Mouse (Mus musculus): ENCODE measurements around the gene Serpina11. TPM values are rescaled to one million over a fixed set of nuclear protein-coding genes. Genes with fewer than 3 reads are reported as not detected.
A peak's percentile ranks its signal among the peaks of the same experiment; 100 is the strongest.

Serpina11 gene
- not detected in 2 replicates for polyA plus RNA-seq (2012; rRNA removed)

GRCm38 (mm10) chr12:103989857-103990256 lies at the start of gene Serpina11:
TSS of gene Serpina11 (minus strand) at chr12:103989957.
- DNase-seq (ENCODE audit: low read depth), result no peak

DNA sequence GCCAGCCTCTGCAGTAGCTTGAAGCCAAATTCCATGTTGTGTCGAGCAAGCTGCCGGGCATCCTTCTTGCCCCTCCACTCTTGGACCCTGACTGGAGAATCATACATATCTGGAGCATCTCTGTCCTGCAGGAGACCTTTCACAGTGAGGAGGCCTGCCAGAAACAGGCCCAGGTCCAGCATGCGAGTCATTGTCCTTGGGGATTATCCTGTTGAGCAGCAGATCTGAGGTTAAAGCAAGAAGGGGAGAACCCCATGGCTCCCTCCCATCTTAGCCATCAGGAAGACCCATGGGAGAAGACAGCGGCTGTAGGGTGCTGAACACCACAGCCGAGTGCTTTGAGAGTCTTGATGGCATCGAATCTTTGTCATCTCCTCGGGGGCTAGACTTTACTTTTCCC lies 48.4 kb upstream of the Serpina11 start:
- DNase-seq (ENCODE audit: low read depth), result no peak

GRCm38 (mm10) chr12:104033752-104034151 lies 44.0 kb upstream of the Serpina11 start:
- no peak for DNase-seq (ENCODE audit: low read depth)

- no peak for DNase-seq (ENCODE audit: low read depth)
Measured at GRCm38 (mm10) chr12:104029986-104030385, 40.2 kb upstream of the Serpina11 start.

DNA sequence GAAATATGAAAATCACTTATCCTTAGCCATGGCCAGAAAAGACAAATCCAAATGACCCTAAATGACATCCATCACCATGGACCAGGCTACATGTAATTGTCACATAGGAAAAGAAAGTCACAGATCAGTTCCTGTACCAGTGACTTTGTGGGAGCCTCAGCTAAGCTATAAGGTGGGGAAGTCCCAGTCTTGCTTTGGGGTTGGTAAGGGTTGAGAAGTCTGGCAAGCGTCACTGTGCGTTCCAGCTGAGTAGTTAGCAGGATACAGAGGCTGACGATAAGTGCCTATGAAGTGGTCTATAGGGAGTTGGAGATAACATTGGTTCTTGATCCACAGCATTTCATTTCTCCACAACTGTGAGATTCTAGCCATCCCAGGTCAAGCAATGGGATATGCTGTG lies 25.5 kb upstream of the Serpina11 start:
- DNase-seq (ENCODE audit: low read depth), result no peak

DNA sequence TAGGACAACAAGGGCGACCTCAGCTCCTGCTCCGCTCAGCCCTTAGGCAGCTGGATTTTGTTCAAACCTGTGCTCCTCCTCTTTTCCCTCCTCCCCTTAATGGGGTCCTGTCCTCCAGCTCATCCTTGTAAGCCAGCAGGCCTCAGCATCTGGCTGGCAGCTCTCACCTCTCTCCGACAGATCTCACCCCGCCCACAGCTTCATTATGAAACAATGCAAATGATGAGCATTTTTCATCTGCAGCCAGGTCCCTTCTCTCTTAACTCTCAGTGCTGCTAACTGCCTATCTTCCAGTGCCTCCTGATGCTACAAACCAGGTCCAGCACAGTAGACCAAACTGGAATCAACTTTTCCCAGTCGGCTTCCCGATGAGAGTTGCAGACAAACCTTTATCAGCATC lies 23.9 kb upstream of the Serpina11 start, which contains the start of gene Serpina9:
Serpina9 (minus strand) TSS at position 136 of the 400 bp plus-strand sequence.
- DNase-seq (ENCODE audit: low read depth), result no peak

GRCm38 (mm10) chr12:104004689-104005088 lies 14.9 kb upstream of the Serpina11 start:
- no peak for DNase-seq (ENCODE audit: low read depth)

DNA sequence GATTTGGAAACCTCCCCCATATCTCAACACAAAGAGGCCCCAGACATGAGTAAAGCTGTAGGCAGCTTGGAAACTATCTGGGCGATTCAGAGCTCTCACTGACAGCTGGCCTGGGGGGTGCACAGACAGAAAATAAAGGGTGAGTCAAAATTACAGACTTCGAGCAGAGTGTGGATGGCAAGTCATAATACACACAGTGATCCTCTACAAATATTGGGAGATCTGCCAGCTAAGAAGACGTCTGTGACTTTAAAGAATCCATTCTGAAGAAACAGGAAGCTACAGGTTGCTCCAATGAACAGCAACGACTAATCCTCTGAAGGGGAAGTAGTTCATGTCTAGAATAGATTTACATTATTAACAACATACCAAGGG lies 13.5 kb upstream of the Serpina11 start:
- no peak for DNase-seq (ENCODE audit: low read depth)

DNA sequence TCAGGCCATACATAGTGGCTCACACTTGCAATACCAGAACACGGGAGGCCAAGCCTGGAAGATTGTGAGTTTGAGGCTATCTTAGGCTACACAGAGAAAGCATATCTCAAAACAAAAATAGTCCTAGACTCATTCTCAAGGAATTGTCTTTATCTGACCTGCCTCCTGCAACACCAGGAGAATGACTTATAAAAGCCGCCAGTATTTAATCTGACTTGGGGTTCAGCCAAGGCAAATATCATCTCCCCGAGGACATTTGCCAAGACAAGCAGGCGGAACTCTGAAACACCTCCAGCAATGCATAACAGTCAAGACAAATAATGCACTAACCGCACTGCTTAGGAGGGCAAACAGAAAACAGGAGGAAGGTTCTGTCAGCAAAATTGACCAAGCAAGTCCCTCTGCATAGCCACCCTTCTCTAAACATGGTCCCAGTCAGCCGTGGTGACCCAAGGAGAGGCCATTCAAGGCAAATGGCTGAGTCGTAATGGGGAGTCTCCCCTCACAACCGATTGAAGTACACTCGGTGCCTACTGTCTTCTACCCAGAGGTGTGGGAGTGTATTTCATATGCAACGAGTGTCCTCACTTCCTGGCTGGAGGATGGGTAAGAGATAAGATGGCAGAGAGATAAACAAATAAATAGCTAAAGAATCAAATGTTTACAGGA lies 12.9 kb upstream of the Serpina11 start:
- peak; percentile 57 for DNase-seq (ENCODE audit: low read depth)

GRCm38 (mm10) chr12:104000594-104000993 lies 10.8 kb upstream of the Serpina11 start:
- DNase-seq (ENCODE audit: low read depth), result no peak

GRCm38 (mm10) chr12:103999611-104000010 lies 9.9 kb upstream of the Serpina11 start:
- DNase-seq (ENCODE audit: low read depth), result no peak

DNA sequence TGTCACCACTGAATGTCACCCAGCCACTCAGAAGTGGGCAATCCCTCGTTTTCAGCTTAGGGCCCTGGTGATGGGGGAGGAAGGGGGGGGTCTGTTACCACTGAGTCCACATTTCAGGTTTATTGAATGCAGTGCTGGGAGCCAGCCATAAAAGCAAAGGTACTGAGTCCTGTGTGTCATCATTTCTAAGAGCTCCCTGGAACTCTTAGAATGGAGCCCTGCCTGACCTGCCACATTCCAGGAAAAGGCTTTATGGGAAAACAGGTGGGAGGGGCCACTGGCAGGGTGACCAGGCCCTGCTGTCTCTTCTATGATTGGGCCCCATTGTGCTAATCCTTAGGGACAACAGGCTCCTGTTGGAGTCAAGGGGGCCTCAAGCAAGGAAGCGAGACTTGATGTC lies 6.8 kb upstream of the Serpina11 start:
- DNase-seq (ENCODE audit: low read depth), result no peak

DNA sequence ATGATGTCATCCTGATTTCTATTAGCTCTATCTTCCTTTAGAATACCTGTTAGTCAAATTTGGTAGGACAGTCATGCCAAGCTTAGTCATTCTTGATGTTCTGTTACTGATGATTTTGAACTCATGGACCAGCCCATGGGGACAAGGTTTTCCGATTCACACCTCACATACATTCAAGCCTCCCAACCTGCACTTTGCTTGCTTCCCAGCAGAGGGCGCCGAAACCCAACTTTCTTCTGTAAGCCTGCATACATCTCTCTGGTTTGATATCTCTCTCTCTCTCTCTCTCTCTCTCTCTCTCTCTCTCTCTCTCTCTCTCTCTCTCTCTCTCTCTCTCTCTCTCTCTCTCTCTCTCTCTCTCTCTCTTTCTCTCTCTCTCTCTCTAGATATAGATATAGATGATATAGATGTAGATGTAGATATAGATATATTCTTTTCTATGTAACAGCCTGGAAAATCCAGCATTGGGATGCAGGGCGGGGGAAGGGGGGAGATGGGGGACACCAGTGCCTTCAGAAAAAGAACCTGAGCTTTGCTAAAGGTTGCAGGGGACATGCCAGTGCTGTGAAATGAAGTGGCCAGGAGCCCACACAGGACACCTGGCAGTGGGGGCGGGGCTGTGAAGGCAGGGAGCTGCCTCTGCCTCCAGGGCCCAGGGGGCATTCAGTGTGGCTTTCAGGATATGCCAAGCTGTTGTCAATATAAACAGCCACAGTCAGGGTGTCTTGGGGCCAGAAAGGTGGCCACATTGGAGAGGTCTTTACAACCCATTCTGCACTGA lies 5.7 kb upstream of the Serpina11 start:
- DNase-seq (ENCODE audit: low read depth), result no peak

DNA sequence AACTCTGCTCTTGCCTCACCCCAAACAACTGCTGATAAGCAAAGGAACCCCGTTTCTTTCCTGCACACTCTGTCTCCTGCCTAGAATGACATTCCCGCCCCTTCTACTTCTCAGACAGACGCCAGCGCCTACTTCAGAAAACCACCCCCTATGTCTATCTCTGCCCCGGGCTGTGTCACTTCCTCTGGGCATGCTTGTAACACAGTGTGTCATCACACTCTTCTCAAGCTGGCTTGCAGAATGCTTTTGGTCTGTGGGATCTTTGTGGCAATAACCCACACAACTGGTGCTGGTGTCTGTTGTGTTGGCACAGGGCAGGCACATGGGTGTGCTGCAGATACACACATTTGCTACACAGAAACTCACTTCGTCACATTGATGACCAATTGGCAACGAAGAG lies 3.2 kb upstream of the Serpina11 start:
- no peak for DNase-seq (ENCODE audit: low read depth)

DNA sequence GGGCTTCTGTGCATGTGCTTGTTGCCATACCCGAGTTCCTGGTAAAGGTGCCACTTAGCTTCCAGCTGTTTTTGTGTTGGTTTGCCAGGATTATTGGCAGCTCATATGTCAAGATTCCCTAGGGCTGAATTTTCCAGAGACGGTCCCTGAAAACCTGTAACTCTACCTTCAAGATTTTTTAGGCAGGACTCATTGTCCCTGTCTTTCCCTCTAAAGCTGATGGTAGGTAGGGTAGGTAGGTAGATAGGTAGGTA lies 316 bp downstream of the Serpina11 start:
- peak; percentile 54 for DNase-seq (ENCODE audit: low read depth)

DNA sequence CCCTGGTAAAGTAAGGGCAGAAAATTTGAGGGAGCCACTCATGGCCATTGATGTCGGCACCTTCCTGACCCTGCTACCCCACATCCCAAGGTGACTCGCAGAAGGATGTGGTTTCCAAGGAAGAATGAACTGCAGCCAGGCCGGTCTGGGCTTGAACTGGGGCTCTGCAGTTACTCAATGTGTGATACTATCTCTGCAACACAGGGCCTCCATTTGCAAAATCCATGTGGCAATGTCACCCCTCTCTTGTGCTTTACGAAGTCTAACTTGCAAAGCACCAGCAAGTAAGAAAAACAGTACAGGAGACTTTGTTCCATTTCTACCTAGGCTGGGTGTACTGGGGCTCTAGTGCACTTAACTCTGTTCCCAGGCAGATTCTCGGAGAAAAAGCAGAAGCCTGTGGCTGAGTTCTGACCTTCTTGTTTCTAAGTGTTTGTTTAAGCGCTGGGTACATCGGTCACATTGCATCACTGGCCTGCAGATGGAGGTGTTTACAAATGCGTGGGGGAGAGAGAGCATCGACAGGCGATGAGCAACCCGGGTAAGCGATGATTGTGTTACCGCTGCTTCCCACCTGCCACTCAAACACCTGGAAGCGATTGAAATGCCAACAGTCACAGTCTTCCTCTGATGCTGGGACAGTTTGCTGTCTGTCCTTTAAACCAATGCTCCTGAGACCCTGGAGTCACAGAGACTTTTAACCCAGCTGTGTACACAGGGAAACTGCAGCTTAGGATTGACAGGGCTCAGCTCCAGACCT lies 823 bp downstream of the Serpina11 start:
- DNase-seq (ENCODE audit: low read depth), result peak; percentile 52

DNA sequence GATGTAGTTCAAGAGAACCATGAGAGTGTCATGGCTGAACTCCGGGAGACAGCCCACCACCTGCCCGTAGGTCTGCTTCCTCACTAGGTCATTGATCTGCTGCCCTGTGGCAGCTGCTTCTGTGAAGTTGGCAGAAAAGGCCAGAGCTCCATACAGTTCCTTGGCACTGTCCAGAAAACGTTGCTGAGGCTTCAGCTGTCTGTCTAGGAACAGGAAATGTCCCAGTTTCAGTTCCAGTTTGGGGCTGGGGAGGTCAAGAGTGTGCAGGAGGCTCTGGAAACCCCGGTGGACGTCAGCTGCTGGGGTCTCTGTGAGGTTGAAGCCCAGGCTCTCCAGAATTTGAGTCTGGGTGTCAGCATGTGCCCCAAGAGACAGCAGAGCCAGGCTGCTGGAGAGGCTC lies 3.9 kb downstream of the Serpina11 start:
- no peak for DNase-seq (ENCODE audit: low read depth)

DNA sequence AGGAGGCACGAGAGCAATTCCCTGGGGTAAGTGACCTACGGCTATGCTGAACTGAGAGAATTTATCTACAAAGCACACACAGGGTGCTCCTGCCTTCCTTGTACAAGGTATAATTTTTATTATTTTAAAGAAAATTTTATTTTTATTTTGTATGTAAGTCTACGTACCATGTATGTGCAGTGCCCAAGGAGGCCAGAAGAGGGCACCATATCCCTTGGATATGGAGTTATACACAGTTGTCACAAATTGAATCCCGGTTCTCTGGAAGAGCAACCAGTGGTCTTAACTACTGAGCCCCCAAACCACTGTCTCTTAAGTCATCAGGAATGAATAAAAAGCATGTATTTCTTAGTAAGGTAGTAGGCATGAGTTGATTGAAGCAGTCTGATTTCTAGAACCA lies 4.8 kb downstream of the Serpina11 start:
- no peak for DNase-seq (ENCODE audit: low read depth)

DNA sequence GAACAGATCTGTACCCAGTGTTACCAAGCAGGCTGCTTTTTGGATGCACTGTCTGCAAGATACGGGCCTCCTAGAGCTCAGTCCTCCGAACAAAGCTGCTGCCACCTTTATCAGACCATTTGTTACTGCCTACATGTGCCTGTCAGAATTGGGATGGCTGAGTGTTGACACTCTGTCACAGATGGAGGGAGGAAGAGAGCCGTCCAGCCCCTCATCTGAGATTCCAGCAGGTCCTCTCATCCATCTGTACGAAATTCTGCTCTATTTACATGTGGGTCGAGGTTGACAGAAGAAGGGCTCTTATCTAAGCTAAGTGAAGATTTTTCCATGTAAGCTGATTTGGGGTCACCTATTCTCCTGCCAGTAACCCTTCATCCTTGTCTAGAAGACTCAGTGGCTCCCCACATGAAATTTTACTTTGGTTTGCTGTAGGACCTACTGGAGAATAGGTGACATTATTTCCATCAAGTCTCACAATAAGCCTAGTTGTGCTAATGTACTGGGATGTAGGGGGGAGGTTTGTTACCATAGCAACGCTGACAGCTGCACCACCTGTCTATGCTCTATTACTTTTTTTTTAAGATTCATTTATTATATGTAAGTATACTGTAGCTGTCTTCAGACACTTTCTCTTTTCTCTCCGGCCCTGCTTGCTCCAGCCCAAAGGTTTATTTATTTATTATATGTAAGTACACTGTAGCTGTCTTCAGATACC lies 8.0 kb downstream of the Serpina11 start:
- DNase-seq (ENCODE audit: low read depth), result no peak

DNA sequence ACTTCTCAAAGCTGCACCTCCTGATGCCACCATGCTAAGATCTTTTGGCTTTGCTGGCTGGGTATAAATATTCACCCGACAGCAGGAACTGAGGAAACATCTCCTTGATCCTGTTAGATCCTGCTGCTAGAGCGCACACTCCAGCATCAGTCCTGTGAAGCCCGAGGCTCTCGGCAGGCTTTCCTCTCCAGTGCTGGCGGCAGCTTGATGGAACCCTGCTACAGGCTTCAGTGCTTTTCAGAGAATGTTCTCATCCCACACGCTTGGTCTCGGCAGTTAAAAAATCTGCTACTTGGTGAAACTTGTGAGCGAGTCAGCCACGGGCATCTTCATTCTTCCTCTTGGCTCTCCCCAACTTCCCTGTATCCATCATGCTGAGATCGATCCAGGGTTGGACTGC lies 11.5 kb downstream of the Serpina11 start:
- no peak for DNase-seq (ENCODE audit: low read depth)

- DNase-seq (ENCODE audit: low read depth), result no peak
Measured at GRCm38 (mm10) chr12:103977846-103978245, 11.9 kb downstream of the Serpina11 start.

DNA sequence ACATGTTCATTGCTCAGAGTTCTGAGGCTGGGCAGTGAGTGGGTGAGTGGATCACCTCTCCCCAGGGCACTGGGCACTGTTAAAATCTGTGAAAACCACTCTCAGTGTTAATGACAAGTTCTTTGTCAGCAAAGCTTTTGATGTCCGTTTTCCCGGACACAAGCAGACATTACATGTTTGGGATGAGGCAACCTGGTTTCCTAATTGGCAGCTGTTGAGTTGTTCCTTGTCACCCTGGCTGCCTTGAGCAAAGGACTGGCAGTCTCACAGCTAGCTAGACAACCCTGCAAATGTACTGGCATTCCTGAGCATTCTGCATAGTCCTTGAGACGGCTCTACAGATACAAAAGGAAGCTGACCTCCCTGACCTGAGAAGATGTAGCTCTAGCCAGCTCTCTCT lies 12.7 kb downstream of the Serpina11 start:
- DNase-seq (ENCODE audit: low read depth), result peak; percentile 50

All from gonadal fat pad, adult 2 months (tissue).